Mouse (Mus musculus): Measurements from ENCODE around the gene Bloc1s6.

The Bloc1s6 gene

GRCm38 (mm10) chr2:122765071-122765793 is 26.9 kb downstream of the Bloc1s6 start, which contains the start of gene Sqor:
Gene Sqor, plus strand, starts transcription at chr2:122765237.
- DNase-seq (ENCODE audit: low read depth, low spot score): peak; percentile 39

DNA sequence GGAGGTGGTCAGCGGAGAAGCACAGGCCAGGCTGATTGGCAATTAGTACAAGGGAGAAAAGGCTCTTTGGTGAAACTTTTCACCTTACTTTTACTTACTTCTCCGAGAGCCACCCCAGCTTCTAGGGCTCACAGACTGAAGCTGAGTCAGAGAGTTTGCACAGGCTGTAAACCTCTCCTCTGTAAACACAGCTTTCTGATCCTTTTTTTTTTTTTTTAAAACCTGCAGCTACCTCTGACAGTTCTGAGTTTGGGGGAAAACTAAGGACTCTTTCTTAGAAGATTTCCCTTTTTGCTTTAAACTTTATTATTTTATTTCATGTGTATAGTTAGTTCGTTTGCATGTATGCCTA is 27.5 kb downstream of the Bloc1s6 start:
- DNase-seq (ENCODE audit: low read depth, low spot score): no peak

GRCm38 (mm10) chr2:122771002-122771401 is 32.7 kb downstream of the Bloc1s6 start:
- DNase-seq (ENCODE audit: low read depth, low spot score): no peak

GRCm38 (mm10) chr2:122772899-122773298 is 34.6 kb downstream of the Bloc1s6 start:
- no peak for DNase-seq (ENCODE audit: low read depth, low spot score)

- no peak for DNase-seq (ENCODE audit: low read depth, low spot score)
Measured at GRCm38 (mm10) chr2:122775491-122775890, 37.2 kb downstream of the Bloc1s6 start.

GRCm38 (mm10) chr2:122776823-122777222 is 38.5 kb downstream of the Bloc1s6 start:
- no peak for DNase-seq (ENCODE audit: low read depth, low spot score)

- DNase-seq (ENCODE audit: low read depth, low spot score): peak; percentile 60
Measured at GRCm38 (mm10) chr2:122779967-122780366, 41.7 kb downstream of the Bloc1s6 start.

DNA sequence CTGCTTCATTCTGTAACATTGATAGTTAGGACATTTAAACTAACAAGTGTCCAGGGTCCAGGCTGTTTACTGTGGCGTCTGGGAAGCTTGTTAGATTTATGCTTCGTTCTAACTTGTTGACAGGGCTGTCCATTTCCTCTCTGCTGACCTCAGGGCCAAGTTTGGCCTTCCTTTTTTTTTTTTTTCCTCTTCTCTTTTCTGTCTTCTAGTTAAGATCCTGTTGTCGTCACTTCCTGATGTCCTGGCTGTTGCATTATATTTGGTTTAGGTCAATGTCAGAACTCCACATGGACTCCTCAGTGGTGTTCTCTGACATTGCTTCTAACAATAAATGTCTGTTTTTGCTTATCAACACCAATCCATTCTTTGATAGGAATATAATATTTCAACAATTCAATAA is 42.1 kb downstream of the Bloc1s6 start:
- no peak for DNase-seq (ENCODE audit: low read depth, low spot score)

DNA sequence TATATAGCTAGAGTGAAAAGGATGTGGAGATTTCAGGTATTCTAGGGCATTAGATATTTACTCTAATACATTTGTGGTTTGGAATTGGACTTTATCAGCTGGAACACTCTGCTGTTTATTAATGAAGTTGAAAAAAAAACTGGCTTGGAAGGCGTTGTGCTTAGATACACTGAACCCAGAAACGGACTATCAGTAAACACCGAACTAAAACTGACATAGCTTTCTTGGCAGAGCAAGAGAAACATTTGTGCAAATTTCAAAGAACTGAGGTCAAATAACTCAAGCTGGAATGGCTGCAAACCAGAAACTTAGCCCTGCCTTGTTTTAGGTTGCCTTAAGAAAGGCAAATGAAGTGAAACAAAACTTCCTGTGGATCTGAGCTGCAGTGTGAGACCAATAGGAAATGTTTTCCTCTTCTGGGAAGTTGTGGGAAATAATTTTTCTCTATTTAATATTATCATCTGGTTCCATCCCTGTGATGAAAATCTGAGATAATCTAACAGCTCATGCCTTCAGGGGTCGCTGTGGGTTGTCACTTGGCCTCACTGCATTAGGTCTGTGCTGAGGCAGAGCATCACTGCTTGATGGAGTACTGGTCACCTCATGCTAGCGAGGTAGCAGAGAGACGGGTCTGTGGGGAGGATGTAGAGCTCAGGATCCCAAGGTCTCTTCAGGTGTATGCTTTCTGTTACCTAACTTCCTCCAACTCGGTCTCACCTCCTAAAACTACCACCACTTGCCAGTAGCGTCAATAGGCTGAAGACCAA is 43.5 kb downstream of the Bloc1s6 start:
- no peak for DNase-seq (ENCODE audit: low read depth, low spot score)

DNA sequence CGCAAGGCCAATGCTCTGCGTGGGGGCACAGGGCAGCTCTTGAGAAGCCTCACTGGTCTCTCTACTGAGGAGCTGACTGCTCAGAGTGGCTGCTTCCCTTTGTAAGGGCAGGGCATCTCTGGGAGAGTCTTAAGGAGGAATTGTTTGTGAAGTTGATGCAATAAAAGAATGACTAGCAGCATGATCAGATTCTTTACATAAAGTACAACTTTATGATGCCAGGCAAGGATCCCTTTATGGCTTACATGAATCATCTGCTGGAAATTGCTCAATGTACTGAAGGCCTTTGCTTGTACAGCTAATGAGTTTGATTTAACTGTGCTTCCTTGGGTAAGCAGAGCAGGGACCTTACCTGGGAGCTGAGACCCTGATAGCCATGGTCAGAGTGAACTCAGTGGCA is 45.4 kb downstream of the Bloc1s6 start:
- no peak for DNase-seq (ENCODE audit: low read depth, low spot score)

DNA sequence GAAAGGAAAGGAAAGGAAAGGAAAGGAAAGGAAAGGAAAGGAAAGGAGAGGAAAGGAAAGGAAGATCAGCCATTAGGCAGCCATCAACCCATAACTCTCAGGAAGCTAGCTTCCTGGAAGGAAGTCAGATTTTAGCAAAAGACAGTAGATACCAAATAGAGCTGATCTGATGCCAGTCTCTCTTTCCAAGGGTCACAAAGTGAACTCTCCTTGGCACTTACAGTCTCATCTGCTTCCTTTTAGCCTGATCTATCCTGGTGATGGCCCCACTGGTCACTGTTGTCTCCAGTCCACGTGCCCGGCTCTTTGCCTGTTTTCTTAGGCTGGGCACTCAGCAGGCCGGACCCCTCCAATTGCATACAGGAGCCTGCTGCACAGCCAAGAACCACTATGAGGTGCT is 46.4 kb downstream of the Bloc1s6 start:
- DNase-seq (ENCODE audit: low read depth, low spot score): no peak

DNA sequence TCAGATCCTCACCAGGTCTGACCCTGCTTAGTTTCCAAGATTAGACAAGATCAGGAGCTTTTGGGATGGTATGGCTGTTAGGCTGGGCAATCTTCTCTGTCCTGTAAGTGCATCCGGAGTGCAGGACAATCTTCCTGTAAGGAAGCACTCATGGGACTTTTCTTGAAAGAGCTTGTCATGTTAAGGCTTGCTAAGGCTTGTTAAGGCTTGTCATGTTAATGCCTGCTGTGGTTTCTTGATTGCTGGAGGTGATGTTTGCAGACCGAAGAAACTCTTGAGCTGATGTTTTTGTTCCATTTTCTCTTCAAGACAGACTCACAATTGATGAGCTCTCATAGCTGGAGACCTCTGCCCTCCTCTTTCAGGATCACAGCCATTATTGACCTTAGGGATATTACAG is 47.9 kb downstream of the Bloc1s6 start:
- DNase-seq (ENCODE audit: low read depth, low spot score): no peak

- DNase-seq (ENCODE audit: low read depth, low spot score): no peak
Measured at GRCm38 (mm10) chr2:122789311-122789710, 51.0 kb downstream of the Bloc1s6 start.

DNA sequence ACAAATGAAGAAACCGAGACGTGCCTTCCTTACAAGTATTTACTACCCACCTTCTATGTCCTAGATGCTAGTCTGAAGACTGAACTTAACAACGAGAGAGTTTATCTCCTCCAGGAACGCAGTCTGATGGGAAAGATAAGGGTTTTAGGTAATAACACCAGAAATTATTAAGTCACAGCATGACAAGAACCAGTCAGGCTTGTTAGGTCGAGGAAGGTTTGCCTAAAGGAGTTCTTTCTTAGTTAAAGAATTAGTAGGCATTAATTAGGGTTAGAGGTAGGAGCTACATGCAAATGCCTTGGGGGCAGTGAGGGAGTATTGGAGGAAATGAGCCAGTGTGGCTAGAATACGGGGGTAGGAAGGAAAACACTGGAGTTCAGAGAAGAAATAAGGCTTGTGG is 51.4 kb downstream of the Bloc1s6 start:
- no peak for DNase-seq (ENCODE audit: low read depth, low spot score)
